Mouse (Mus musculus): ENCODE data around the gene Slc44a5.

The Slc44a5 gene

DNA sequence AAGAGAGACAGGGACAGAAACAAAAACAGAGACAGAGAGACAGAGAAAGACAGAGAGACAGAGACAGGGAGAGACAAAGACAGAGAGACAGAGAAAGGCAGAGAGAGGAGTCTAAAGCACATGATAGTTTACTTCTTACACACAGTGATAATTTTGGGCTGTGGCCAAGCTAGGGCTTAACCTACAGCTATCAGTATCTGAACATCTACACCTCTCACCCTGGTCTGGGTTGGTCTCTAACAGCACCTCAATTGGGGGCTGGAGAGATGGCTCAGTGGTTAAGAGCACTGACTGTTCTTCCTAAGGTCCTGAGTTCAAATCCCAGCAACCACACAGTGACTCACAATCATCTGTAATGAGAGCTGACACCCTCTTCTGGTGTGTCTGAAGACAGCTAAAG lies 325.3 kb downstream of the Slc44a5 start:
- DNase-seq (ENCODE audit: low spot score in 2 of 2), result no peak

DNA sequence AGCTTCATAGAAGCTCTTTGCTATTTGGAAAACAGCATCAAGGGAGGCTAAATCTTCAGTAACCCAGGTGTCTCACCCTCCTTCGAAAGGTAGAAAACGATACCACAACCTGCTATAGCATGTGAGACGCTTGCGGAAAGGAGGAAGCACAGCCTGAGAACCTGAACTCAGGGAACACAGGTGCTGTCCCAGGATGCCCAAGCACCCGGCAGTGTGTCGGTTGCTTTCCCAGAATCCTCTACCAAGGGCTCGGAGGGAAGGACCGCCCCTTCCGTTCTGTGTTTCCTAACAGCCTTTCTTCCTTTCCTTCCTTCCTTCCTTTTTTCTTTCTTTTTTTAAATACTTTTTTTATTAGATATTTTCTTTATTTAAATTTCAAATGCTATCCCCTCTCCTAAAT lies 326.8 kb downstream of the Slc44a5 start:
- no peak for DNase-seq (ENCODE audit: low spot score in 2 of 2)

DNA sequence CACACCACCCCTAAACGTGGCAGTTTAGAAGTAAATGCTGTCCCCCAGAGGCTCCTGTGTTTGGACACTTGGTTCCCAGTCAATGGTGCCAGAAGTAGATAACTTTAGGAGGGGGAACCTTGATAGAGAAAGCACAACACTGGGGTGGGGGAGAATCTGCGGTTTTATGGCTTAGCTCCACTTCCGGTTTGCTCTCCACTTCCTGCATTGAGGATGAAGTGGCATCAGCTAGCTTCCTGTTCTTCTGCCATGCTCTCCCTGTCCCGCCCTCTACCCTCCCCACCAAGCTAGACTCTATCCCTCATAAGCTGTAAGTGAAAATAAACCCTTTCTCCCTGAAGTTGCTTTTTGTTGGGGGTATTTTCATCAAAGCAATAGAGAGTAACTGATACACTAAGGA lies 327.9 kb downstream of the Slc44a5 start:
- DNase-seq (ENCODE audit: low spot score in 2 of 2), result no peak

DNA sequence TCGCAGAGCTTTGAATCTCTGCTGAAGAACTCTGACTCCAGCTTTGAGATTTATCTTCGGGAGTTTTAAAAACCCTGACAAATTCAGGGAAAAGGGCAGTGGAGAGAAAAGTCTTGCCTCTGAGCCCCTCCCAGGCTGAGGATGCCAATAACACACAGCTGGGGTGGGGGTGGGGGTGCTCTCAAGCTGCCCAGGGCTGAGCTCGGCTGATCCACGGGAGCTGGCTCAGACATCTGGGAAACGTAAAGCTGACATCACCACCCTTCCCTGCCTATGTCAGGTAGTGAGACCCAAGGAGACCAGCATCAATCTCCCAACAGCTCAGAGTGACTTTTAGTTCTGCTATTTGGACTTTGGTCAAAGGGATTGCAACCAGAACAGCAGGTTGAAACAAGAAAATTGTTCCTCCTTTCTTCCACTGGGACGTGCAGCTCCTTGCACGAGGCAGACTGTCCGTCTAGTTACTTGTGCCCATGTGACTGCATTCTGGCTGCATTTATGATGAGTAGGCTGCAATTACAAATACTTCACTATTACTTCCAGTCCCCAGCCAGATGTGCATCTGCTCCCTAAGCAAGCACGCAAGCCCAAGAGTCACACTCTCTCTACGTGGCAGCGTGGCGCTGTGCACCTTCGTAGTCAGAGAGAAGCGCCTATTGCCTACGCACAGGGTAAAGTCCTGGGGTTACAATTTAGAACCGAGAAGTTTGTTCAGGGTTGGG lies 332.1 kb downstream of the Slc44a5 start:
- DNase-seq (ENCODE audit: low spot score in 2 of 2), result no peak

DNA sequence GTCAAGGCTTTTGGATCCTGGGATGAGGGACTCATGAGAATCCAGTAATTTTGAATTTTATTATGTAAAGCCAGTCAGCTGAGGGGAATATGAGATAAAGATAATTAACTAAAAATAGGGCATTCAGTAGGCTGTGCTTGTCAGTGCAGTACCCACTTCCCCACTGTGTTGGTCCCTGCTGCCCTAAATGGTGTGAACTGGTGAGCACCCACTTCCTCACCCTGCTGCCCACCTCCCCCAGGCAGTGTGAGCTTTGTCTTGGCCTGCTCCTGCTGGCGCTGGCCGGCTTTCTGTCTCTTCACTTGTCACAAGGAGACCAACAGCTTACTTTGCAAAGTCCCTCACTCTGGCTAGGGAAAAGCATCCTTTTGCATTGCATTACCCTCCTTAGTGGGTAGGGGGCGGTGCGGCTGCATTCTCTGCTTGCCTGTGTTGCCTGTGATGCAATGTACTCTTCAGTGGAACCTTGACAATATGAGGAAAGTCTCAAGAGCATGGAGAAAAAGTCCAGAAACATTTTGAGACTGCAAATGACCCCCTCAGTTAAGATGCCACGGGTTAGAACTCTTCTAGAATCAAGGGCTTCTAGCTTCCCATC lies 344.5 kb downstream of the Slc44a5 start:
- no peak for DNase-seq (ENCODE audit: low spot score in 2 of 2)

Data from frontal cortex, postnatal 36 days (tissue).